Mouse (Mus musculus): ENCODE measurements at regions not wholly inside any gene's neighbourhood (a gene's known extent, or its start where the extent isn't known, plus 50 kb on each side); places are given as distances from the start of the nearest gene placed in this dataset.

DNA sequence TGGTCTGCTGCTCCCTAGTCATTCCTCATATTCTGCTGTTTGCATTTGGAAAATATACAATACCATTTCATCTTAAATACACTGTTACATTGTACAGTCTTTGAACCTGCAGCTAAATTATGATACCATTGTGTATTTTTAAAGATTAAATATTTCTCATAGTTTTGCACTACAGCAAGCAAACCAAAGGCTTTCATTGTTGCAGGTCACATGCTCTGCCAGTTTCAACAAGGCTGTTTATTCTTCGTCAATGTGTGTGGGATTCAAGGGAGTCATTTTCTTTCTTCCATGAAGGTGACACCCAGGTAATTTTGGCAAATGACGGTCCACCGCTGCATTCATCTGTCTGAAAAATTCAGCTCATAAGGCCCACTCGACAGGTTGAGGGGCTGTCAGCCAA, 200.9 kb upstream of the Lrig1 start:
- no peaks in the 10 kb centered on the region for H3K4me1 ChIP-seq (ENCODE audit: control insufficient read depth, insufficient read depth, insufficient read length, low read length)
- no peak overlapping the region for H3K4me3 ChIP-seq (ENCODE audit: insufficient read depth, low read depth, low read length)
- H3K27ac ChIP-seq (replicated peaks; ENCODE audit: low read depth, low read length) = no peak overlapping the region

- H3K4me3 ChIP-seq (ENCODE audit: insufficient read depth, low read depth, low read length) = no peak overlapping the region
- H3K4me1 ChIP-seq (ENCODE audit: control insufficient read depth, insufficient read depth, insufficient read length, low read length) = no peaks in the 10 kb centered on the region
- no peak overlapping the region for H3K27ac ChIP-seq (replicated peaks; ENCODE audit: low read depth, low read length)
These were observed 198.9 kb upstream of the Lrig1 start for GRCm38 (mm10) chr6:94898881-94899280.

GRCm38 (mm10) chr6:94890165-94890564, 190.2 kb upstream of the Lrig1 start:
- H3K27ac ChIP-seq (replicated peaks; ENCODE audit: low read depth, low read length) = no peak overlapping the region
- no peaks in the 10 kb centered on the region for H3K4me1 ChIP-seq (ENCODE audit: control insufficient read depth, insufficient read depth, insufficient read length, low read length)
- H3K4me3 ChIP-seq (ENCODE audit: insufficient read depth, low read depth, low read length) = no peak overlapping the region

- no peaks in the 10 kb centered on the region for H3K4me1 ChIP-seq (ENCODE audit: control insufficient read depth, insufficient read depth, insufficient read length, low read length)
- H3K27ac ChIP-seq (replicated peaks; ENCODE audit: low read depth, low read length) = no peak overlapping the region
- no peak overlapping the region for H3K4me3 ChIP-seq (ENCODE audit: insufficient read depth, low read depth, low read length)
These were observed 189.3 kb upstream of the Lrig1 start for GRCm38 (mm10) chr6:94889271-94889670.

DNA sequence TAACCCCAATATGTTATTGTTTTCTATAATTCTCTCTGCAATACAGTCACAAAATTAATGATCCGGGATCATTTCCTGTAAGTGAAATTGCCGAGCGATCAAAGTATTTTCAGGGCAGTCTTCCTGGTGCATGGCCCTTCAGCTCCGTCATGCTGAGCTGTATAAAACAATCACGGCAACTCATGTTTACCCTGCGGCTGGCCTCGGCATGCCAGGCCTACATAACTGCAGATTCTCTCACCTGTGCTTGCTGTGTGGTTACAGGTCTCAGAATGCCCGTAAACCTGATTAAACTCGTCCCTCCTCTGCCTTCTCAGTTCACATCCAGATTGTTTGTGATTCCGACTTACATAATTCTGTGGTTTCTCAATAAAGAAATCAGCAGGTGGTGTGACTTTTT, 181.2 kb upstream of the Lrig1 start:
- H3K4me3 ChIP-seq (ENCODE audit: insufficient read depth, low read depth, low read length) = no peak overlapping the region
- H3K27ac ChIP-seq (replicated peaks; ENCODE audit: low read depth, low read length) = no peak overlapping the region
- H3K4me1 ChIP-seq (ENCODE audit: control insufficient read depth, insufficient read depth, insufficient read length, low read length) = no peaks in the 10 kb centered on the region

GRCm38 (mm10) chr6:94875841-94876240, 175.9 kb upstream of the Lrig1 start:
- Histone ChIP-seq H3K4me3 (ENCODE audit: insufficient read depth, low read depth, low read length) (no peak overlapping the region), H3K27ac (replicated peaks; ENCODE audit: low read depth, low read length) (no peak overlapping the region), H3K4me1 (ENCODE audit: control insufficient read depth, insufficient read depth, insufficient read length, low read length) (no peaks in the 10 kb centered on the region)

GRCm38 (mm10) chr6:94875065-94875464, 175.1 kb upstream of the Lrig1 start:
- no peak overlapping the region for H3K27ac ChIP-seq (replicated peaks; ENCODE audit: low read depth, low read length)
- H3K4me1 ChIP-seq (ENCODE audit: control insufficient read depth, insufficient read depth, insufficient read length, low read length) = no peaks in the 10 kb centered on the region
- H3K4me3 ChIP-seq (ENCODE audit: insufficient read depth, low read depth, low read length) = no peak overlapping the region

GRCm38 (mm10) chr6:94874415-94874814, 174.5 kb upstream of the Lrig1 start:
- no peak overlapping the region for H3K4me3 ChIP-seq (ENCODE audit: insufficient read depth, low read depth, low read length)
- no peaks in the 10 kb centered on the region for H3K4me1 ChIP-seq (ENCODE audit: control insufficient read depth, insufficient read depth, insufficient read length, low read length)
- H3K27ac ChIP-seq (replicated peaks; ENCODE audit: low read depth, low read length) = no peak overlapping the region

- Histone ChIP-seq H3K27ac (replicated peaks; ENCODE audit: low read depth, low read length) (no peak overlapping the region), H3K4me1 (ENCODE audit: control insufficient read depth, insufficient read depth, insufficient read length, low read length) (no peaks in the 10 kb centered on the region), H3K4me3 (ENCODE audit: insufficient read depth, low read depth, low read length) (no peak overlapping the region)
These were observed 168.0 kb upstream of the Lrig1 start for GRCm38 (mm10) chr6:94867952-94868351.

DNA sequence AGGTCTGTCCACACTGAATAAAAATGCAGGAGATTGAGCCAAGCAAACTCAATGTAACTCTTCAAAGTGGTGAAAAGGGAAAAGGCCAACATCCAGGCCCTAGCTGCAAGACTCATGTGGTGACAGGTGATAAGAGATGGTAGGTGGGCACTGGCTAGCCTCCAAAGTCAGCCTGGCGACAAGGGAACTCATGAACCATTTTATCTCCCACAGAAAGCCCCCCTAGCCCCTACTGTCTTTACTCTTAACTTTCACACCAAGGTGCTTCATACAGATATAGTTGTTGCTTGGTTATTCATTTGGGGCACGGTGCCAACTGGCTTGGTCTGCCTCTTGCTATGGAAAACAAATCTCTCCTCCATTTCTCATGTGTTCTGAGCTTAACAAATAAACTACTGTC, 165.5 kb upstream of the Lrig1 start:
- no peaks in the 10 kb centered on the region for H3K4me1 ChIP-seq (ENCODE audit: control insufficient read depth, insufficient read depth, insufficient read length, low read length)
- H3K27ac ChIP-seq (replicated peaks; ENCODE audit: low read depth, low read length) = no peak overlapping the region
- H3K4me3 ChIP-seq (ENCODE audit: insufficient read depth, low read depth, low read length) = no peak overlapping the region

GRCm38 (mm10) chr6:94858121-94858621, 158.2 kb upstream of the Lrig1 start:
- Histone ChIP-seq H3K27ac (replicated peaks; ENCODE audit: low read depth, low read length) (no peak overlapping the region), H3K4me1 (ENCODE audit: control insufficient read depth, insufficient read depth, insufficient read length, low read length) (no peaks in the 10 kb centered on the region), H3K4me3 (ENCODE audit: insufficient read depth, low read depth, low read length) (no peak overlapping the region)

DNA sequence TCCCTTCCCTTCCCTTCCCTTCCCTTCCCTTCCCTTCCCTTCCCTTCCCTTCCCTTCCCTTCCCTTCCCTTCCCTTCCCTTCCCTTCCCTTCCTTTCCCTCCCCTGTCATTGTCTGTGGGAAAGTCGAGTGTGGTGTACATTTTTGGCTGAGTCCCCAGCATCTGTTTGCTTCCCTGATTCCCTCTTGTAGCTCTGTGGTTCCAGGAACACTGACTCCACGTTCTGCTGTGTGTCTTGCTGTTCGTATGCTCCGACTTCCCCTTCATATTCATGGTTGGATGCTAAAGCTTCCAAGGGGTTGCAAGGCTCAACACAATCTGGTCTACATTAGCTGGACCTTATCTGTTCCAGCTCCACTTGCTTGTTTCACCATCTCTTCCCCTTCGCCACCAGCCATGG, 150.2 kb upstream of the Lrig1 start:
- Histone ChIP-seq H3K27ac (replicated peaks; ENCODE audit: low read depth, low read length) (no peak overlapping the region), H3K4me1 (ENCODE audit: control insufficient read depth, insufficient read depth, insufficient read length, low read length) (no peaks in the 10 kb centered on the region), H3K4me3 (ENCODE audit: insufficient read depth, low read depth, low read length) (no peak overlapping the region)

GRCm38 (mm10) chr6:94849533-94849932, 149.6 kb upstream of the Lrig1 start:
- Histone ChIP-seq H3K4me3 (ENCODE audit: insufficient read depth, low read depth, low read length) (no peak overlapping the region), H3K27ac (replicated peaks; ENCODE audit: low read depth, low read length) (no peak overlapping the region), H3K4me1 (ENCODE audit: control insufficient read depth, insufficient read depth, insufficient read length, low read length) (no peaks in the 10 kb centered on the region)

DNA sequence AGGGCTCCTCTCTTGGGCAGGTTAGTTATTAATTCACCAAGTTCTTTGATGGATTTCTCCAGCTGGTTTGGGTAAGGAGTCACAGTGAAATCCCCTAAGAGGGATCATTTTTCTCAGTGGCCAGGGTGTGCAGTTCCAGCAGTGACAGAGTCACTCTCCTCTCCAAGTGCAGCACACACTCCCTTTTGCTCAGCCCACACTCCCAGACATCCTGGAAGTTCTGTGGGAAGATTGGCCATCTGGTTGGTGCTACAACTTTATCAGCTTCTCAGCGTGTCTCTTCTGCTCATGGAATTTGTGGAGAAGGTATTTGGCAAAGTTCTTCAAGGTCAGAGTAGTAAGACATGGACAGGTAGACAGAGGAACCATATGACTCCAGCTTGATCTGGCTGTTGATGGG, 148.5 kb upstream of the Lrig1 start:
- H3K4me3 ChIP-seq (ENCODE audit: insufficient read depth, low read depth, low read length) = no peak overlapping the region
- H3K27ac ChIP-seq (replicated peaks; ENCODE audit: low read depth, low read length) = no peak overlapping the region
- H3K4me1 ChIP-seq (ENCODE audit: control insufficient read depth, insufficient read depth, insufficient read length, low read length) = no peaks in the 10 kb centered on the region

DNA sequence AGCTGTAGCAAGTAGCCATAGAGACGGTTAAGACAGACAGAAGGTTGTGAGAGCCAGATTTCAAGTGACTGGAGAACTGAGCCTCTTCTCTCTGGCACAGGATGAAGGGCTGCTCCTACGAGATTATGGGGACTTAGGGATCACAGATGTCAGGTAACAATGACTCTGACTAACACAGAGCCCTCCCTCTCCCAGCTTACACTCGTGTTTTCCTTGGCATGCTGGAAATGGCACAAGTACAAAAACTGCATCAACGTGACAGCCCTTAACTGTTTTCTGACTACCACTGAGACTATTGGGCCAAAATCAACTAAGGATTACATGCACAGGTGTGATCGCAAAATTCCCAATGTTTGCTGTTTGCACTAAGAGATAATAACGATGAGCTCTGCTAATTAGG, 145.9 kb upstream of the Lrig1 start:
- Histone ChIP-seq H3K4me1 (ENCODE audit: control insufficient read depth, insufficient read depth, insufficient read length, low read length) (no peaks in the 10 kb centered on the region), H3K4me3 (ENCODE audit: insufficient read depth, low read depth, low read length) (no peak overlapping the region), H3K27ac (replicated peaks; ENCODE audit: low read depth, low read length) (no peak overlapping the region)

- no peak overlapping the region for H3K27ac ChIP-seq (replicated peaks; ENCODE audit: low read depth, low read length)
- no peaks in the 10 kb centered on the region for H3K4me1 ChIP-seq (ENCODE audit: control insufficient read depth, insufficient read depth, insufficient read length, low read length)
- H3K4me3 ChIP-seq (ENCODE audit: insufficient read depth, low read depth, low read length) = no peak overlapping the region
These were observed 142.9 kb upstream of the Lrig1 start for GRCm38 (mm10) chr6:94842856-94843255.

DNA sequence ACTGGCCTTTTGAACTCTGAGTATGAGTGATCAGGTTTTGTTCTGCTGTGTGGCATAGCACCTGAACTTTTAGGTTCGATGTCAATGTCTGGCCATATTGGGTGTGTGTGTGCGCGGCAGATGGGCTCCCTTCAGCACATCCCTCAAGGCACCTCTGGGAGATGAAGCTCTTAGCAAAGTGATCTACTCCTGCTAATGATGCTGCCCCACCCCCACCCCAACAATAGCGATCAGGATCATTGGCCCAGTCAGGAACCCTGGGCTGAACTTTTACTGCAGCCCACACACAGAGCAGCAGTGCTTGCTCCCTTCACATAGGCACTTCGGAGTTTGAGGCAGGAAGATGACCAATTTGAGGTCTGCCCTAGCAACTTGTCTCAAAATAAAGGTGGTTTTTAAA, 141.9 kb upstream of the Lrig1 start:
- Histone ChIP-seq H3K4me1 (ENCODE audit: control insufficient read depth, insufficient read depth, insufficient read length, low read length) (no peaks in the 10 kb centered on the region), H3K27ac (replicated peaks; ENCODE audit: low read depth, low read length) (no peak overlapping the region), H3K4me3 (ENCODE audit: insufficient read depth, low read depth, low read length) (no peak overlapping the region)
